Mouse (Mus musculus) embryonic facial prominence, embryonic 13.5 days (tissue): Measurements from ENCODE around the gene Gcn1l1. TPM values are rescaled to one million over a fixed set of nuclear protein-coding genes. Genes with fewer than 3 reads are reported as not detected.

ENCODE experiments used
- ATAC-seq: fragments of 200-750 bp; cut with Nextera tagmentation; 2 replicates; pipeline ENCODE4 v1.8.0; 2017; ENCODE audit warnings: low read depth; ENCODE audit not compliant: insufficient number of reproducible peaks, insufficient read depth, low FRiP score, low TSS enrichment
- H3K27ac ChIP-seq: fragments of 300-500 bp; sonication (generic); 2 replicates; pipeline ENCODE4 v1.5.1; 2015; ENCODE audit warnings: moderate library complexity, mild to moderate bottlenecking, inconsistent platforms
- H3K27me3 ChIP-seq: fragments of 300-500 bp; sonication (generic); 2 replicates; pipeline ENCODE4 v1.6.1; 2015; ENCODE audit warnings: mild to moderate bottlenecking, inconsistent platforms
- H3K36me3 ChIP-seq: fragments of 300-500 bp; sonication (generic); 2 replicates; pipeline ENCODE4 v1.6.1; 2015; ENCODE audit warnings: mild to moderate bottlenecking, inconsistent platforms
- H3K4me1 ChIP-seq: fragments of 300-500 bp; sonication (generic); 2 replicates; pipeline ENCODE4 v1.6.1; 2015; ENCODE audit warnings: inconsistent platforms
- H3K4me2 ChIP-seq: fragments of 300-500 bp; sonication (generic); 2 replicates; pipeline ENCODE4 v1.6.1; 2015; ENCODE audit warnings: moderate library complexity, mild to moderate bottlenecking, inconsistent platforms
- H3K4me3 ChIP-seq: fragments of 300-500 bp; sonication (generic); 2 replicates; pipeline ENCODE4 v1.5.1; 2015; ENCODE audit warnings: mild to moderate bottlenecking, inconsistent platforms
- H3K9ac ChIP-seq: fragments of 300-500 bp; sonication (generic); 2 replicates; pipeline ENCODE4 v1.6.1; 2015; ENCODE audit warnings: mild to moderate bottlenecking, inconsistent platforms
- H3K9me3 ChIP-seq: fragments of 300-500 bp; sonication (generic); 2 replicates; pipeline ENCODE4 v1.6.1; 2016; ENCODE audit warnings: inconsistent platforms
- WGBS: fragments of 180-500 bp; shearing (Covaris S2); methylation state at CpG from one replicate; pipeline ENCODE4 v1.1.7; 2015; ENCODE audit warnings: mixed read lengths; 5-methylcytosine and 5-hydroxymethylcytosine counted together
- polyA plus RNA-seq: library from polyadenylated mRNA; unstranded; fragments of >200 nt; fragmentation: Nextera tagmentation; extraction: Ambion mirVana; gene quantifications from 2 replicates; pipeline ENCODE4 v1.2.1, GENCODE M21; 2015

Gene Gcn1l1
- polyA plus RNA-seq, 1 experiment from 2014 or later = 45.8 TPM

- peaks cover 93% of the 10 kb centered on the region for H3K36me3 ChIP-seq
- WGBS = 80% methylated on average over 11 of the region's 11 CpGs
- H3K9me3 ChIP-seq = no peaks in the 10 kb centered on the region
- H3K4me1 ChIP-seq = peaks cover 17% of the 10 kb centered on the region
- no peak overlapping the region for H3K4me3 ChIP-seq
- no peak overlapping the region for H3K4me2 ChIP-seq
- H3K9ac ChIP-seq = no peak overlapping the region
- no peaks in the 10 kb centered on the region for H3K27me3 ChIP-seq
- no peak for ATAC-seq
- no peak overlapping the region for H3K27ac ChIP-seq
Measured at GRCm38 (mm10) chr5:115550482-115551005, 14.5 kb upstream of the Gcn1l1 start.

- no peak overlapping the region for H3K4me3 ChIP-seq
- H3K27me3 ChIP-seq = no peaks in the 10 kb centered on the region
- H3K9me3 ChIP-seq = no peaks in the 10 kb centered on the region
- no peak for ATAC-seq
- no peak overlapping the region for H3K27ac ChIP-seq
- H3K9ac ChIP-seq = no peak overlapping the region
- peaks cover 11% of the 10 kb centered on the region; the same call in 1 of the 2 replicates for H3K4me1 ChIP-seq
- 83% methylated on average over 12 of the region's 12 CpGs for WGBS
- peaks cover 85% of the 10 kb centered on the region for H3K36me3 ChIP-seq
- H3K4me2 ChIP-seq = no peak overlapping the region
Measured at GRCm38 (mm10) chr5:115551386-115551785, 13.7 kb upstream of the Gcn1l1 start.

- H3K27me3 ChIP-seq = no peaks in the 10 kb centered on the region
- no peak overlapping the region for H3K4me2 ChIP-seq
- H3K4me3 ChIP-seq = no peak overlapping the region
- H3K9me3 ChIP-seq = no peaks in the 10 kb centered on the region
- H3K27ac ChIP-seq = no peak overlapping the region
- peaks cover 7% of the 10 kb centered on the region; the same call in 1 of the 2 replicates for H3K4me1 ChIP-seq
- ATAC-seq = no peak
- 0 out of 2 replicates have a peak overlapping the region, but pooled peaks have one; percentile 2 for H3K9ac ChIP-seq
- H3K36me3 ChIP-seq = peaks cover 81% of the 10 kb centered on the region
- 84% methylated on average over 13 of the region's 13 CpGs for WGBS
Measured at GRCm38 (mm10) chr5:115551799-115552198, 13.3 kb upstream of the Gcn1l1 start.

GRCm38 (mm10) chr5:115553801-115554420, 11.1 kb upstream of the Gcn1l1 start:
- ATAC-seq = no peak
- no peaks in the 10 kb centered on the region for H3K4me1 ChIP-seq
- 89% methylated on average over 33 of the region's 33 CpGs for WGBS
- H3K9me3 ChIP-seq = no peaks in the 10 kb centered on the region
- no peaks in the 10 kb centered on the region for H3K27me3 ChIP-seq
- no peak overlapping the region for H3K4me2 ChIP-seq
- peaks cover 60% of the 10 kb centered on the region for H3K36me3 ChIP-seq
- no peak overlapping the region for H3K27ac ChIP-seq
- H3K9ac ChIP-seq = peak overlapping the region; percentile 0; the same call in 1 of the 2 replicates
- H3K4me3 ChIP-seq = no peak overlapping the region

- peaks cover 52% of the 10 kb centered on the region for H3K36me3 ChIP-seq
- H3K9ac ChIP-seq = no peak overlapping the region
- H3K27ac ChIP-seq = no peak overlapping the region
Measured at GRCm38 (mm10) chr5:115554536-115555291, 10.3 kb upstream of the Gcn1l1 start.

GRCm38 (mm10) chr5:115556217-115556616, 8.8 kb upstream of the Gcn1l1 start:
- ATAC-seq = no peak
- 12% methylated on average over 8 of the region's 8 CpGs for WGBS
- H3K4me3 ChIP-seq = no peak overlapping the region
- peaks cover 11% of the 10 kb centered on the region for H3K4me1 ChIP-seq
- no peak overlapping the region for H3K4me2 ChIP-seq
- no peak overlapping the region for H3K9ac ChIP-seq
- no peaks in the 10 kb centered on the region for H3K9me3 ChIP-seq
- no peak overlapping the region for H3K27ac ChIP-seq
- peaks cover 51% of the 10 kb centered on the region for H3K36me3 ChIP-seq
- no peaks in the 10 kb centered on the region for H3K27me3 ChIP-seq

More at GRCm38 (mm10) chr5:115554536-115555291, 10.3 kb upstream of the Gcn1l1 start:
- 92% methylated on average over 18 of the region's 18 CpGs for WGBS
- no peak overlapping the region for H3K4me3 ChIP-seq
- H3K4me2 ChIP-seq = no peak overlapping the region
- no peaks in the 10 kb centered on the region for H3K4me1 ChIP-seq
- no peak for ATAC-seq
- no peaks in the 10 kb centered on the region for H3K27me3 ChIP-seq
- no peaks in the 10 kb centered on the region for H3K9me3 ChIP-seq

- ATAC-seq = no peak
- no peak overlapping the region for H3K27ac ChIP-seq
- WGBS = 93% methylated on average over 14 of the region's 14 CpGs
- no peak overlapping the region for H3K4me3 ChIP-seq
- peaks cover 50% of the 10 kb centered on the region for H3K36me3 ChIP-seq
- no peaks in the 10 kb centered on the region for H3K9me3 ChIP-seq
- H3K27me3 ChIP-seq = no peaks in the 10 kb centered on the region
- peaks cover 24% of the 10 kb centered on the region for H3K4me1 ChIP-seq
- H3K4me2 ChIP-seq = no peak overlapping the region
- H3K9ac ChIP-seq = no peak overlapping the region
Measured at GRCm38 (mm10) chr5:115558182-115558794, 6.8 kb upstream of the Gcn1l1 start.

GRCm38 (mm10) chr5:115559237-115560101, 5.6 kb upstream of the Gcn1l1 start, which contains the start of gene Rplp0:
TSS of gene Rplp0 (plus strand) at chr5:115559467.
- Histone ChIP-seq H3K4me2 (peak within 1 kb of the TSS; percentile 82), H3K27me3 (no peaks in the 10 kb centered on the region), H3K9ac (peak within 1 kb of the TSS; percentile 99), H3K4me3 (peak within 1 kb of the TSS; percentile 86), H3K27ac (peak within 1 kb of the TSS; percentile 89), H3K9me3 (no peaks in the 10 kb centered on the region), H3K4me1 (peaks cover 24% of the 10 kb centered on the region), H3K36me3 (peaks cover 45% of the 10 kb centered on the region)
- ATAC-seq = peak; percentile 98
- under 1% methylated on average over 78 of the region's 78 CpGs for WGBS

GRCm38 (mm10) chr5:115560336-115560905, 4.6 kb upstream of the Gcn1l1 start:
- peak overlapping the region; percentile 89 for H3K27ac ChIP-seq
- peaks cover 37% of the 10 kb centered on the region for H3K36me3 ChIP-seq
- H3K27me3 ChIP-seq = no peaks in the 10 kb centered on the region
- H3K4me1 ChIP-seq = peaks cover 29% of the 10 kb centered on the region
- H3K4me3 ChIP-seq = peak overlapping the region; percentile 86
- WGBS = 34% methylated on average over 13 of the region's 13 CpGs
- peak overlapping the region; percentile 99 for H3K9ac ChIP-seq
- ATAC-seq = no peak
- peak overlapping the region; percentile 82 for H3K4me2 ChIP-seq
- no peaks in the 10 kb centered on the region for H3K9me3 ChIP-seq

- H3K9ac ChIP-seq = no peak overlapping the region; the same call in 1 of the 2 replicates
- H3K4me1 ChIP-seq = peaks cover 55% of the 10 kb centered on the region
- no peaks in the 10 kb centered on the region for H3K9me3 ChIP-seq
- peak overlapping the region; percentile 83 for H3K4me2 ChIP-seq
- peaks cover 43% of the 10 kb centered on the region for H3K36me3 ChIP-seq
- 44% methylated on average over 5 of the region's 5 CpGs for WGBS
- H3K27me3 ChIP-seq = no peaks in the 10 kb centered on the region
- no peak overlapping the region for H3K27ac ChIP-seq
- ATAC-seq = no peak
- no peak overlapping the region for H3K4me3 ChIP-seq
Measured at GRCm38 (mm10) chr5:115563771-115564585, 1.1 kb upstream of the Gcn1l1 start.
